Mouse (Mus musculus) lung, embryonic 14.5 days (tissue): ENCODE results near the gene Gramd2. TPM values are rescaled to one million over a fixed set of nuclear protein-coding genes. Genes with fewer than 3 reads are reported as not detected.

Source experiments
- ATAC-seq: fragments of 200-750 bp; cut with Nextera tagmentation; 2 replicates; pipeline ENCODE4 v1.8.0; 2017; ENCODE audit warnings: mild to moderate bottlenecking, moderate TSS enrichment, moderate library complexity; ENCODE audit not compliant: insufficient read depth
- DNase-seq: peaks from one replicate; pipeline ENCODE4 v3.0.0-alpha.2; 2015
- H3K27ac ChIP-seq: fragments of 300-500 bp; sonication (generic); 2 replicates; pipeline ENCODE4 v1.5.1; 2014; ENCODE audit warnings: low read depth, mild to moderate bottlenecking, moderate library complexity
- H3K27me3 ChIP-seq: fragments of 300-500 bp; sonication (generic); 2 replicates; pipeline ENCODE4 v1.6.1; 2014; ENCODE audit warnings: low read length, control low read depth; ENCODE audit not compliant: insufficient read depth
- H3K36me3 ChIP-seq: fragments of 300-500 bp; sonication (generic); 2 replicates; pipeline ENCODE4 v1.6.1; 2014; ENCODE audit warnings: control low read depth; ENCODE audit not compliant: insufficient read depth
- H3K4me1 ChIP-seq: fragments of 300-500 bp; sonication (generic); 2 replicates; pipeline ENCODE4 v1.6.1; 2014; ENCODE audit warnings: antibody characterized with exemption, control low read depth; ENCODE audit not compliant: insufficient read depth
- H3K4me2 ChIP-seq: fragments of 300-500 bp; sonication (generic); 2 replicates; pipeline ENCODE4 v1.6.1; 2014; ENCODE audit warnings: mild to moderate bottlenecking
- H3K4me3 ChIP-seq: fragments of 300-500 bp; sonication (generic); 2 replicates; pipeline ENCODE4 v1.5.1; 2014; ENCODE audit warnings: low read depth, low read length
- H3K9ac ChIP-seq: fragments of 300-500 bp; sonication (generic); 2 replicates; pipeline ENCODE4 v1.6.1; 2014
- H3K9me3 ChIP-seq: fragments of 300-500 bp; sonication (generic); 2 replicates; pipeline ENCODE4 v1.6.1; 2016; ENCODE audit warnings: low read depth, low read length, control low read depth
- CTCF ChIP-seq: IDR thresholded peaks from 2 replicates; pipeline ENCODE4 v1.5.1; 2016; ENCODE audit warnings: antibody characterized with exemption, low read depth
- WGBS: fragments of 180-500 bp; shearing (Covaris S2); extraction: QIAGEN DNeasy Blood & Tissue Kit; methylation state at CpG from one replicate; pipeline ENCODE4 v1.1.7; 2014; 5-methylcytosine and 5-hydroxymethylcytosine counted together
- polyA plus RNA-seq: library from polyadenylated mRNA; unstranded; fragments of >200 nt; fragmentation: Nextera tagmentation; extraction: Ambion mirVana; gene quantifications from 2 replicates; pipeline ENCODE4 v1.2.1, GENCODE M21; 2014

Gramd2 gene
- polyA plus RNA-seq, 1 experiment from 2014 or later = 3.1 TPM

DNA sequence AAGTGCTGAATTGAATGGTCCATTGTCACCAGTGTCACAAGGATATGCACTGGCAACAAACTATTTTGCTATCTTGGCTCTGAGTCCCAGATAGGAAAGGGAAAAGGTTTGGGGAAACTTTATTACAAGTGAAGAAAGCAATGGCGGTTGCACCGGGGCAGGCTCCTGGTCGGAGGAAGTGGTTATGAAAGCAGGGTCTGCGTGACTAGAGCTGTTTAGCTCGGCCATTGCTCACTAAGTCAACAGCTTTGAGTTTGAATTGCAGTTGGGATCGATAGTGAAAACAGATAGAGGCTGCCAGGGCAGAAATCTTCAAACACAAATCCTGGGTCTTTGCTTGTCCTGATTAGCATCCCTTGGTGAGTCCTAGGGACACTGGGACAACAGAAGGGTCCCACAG is 12.0 kb upstream of the Gramd2 start:
- Histone ChIP-seq H3K27me3 (no peaks in the 10 kb centered on the region), H3K9ac (no peak overlapping the region), H3K4me2 (no peak overlapping the region), H3K4me1 (no peaks in the 10 kb centered on the region), H3K27ac (no peak overlapping the region), H3K9me3 (no peaks in the 10 kb centered on the region), H3K4me3 (no peak overlapping the region), H3K36me3 (peaks cover 99% of the 10 kb centered on the region)
- 81% methylated on average over 6 of the region's 6 CpGs for WGBS
- no peak for TF ChIP-seq CTCF
- DNase-seq = no peak
- no peak for ATAC-seq

DNA sequence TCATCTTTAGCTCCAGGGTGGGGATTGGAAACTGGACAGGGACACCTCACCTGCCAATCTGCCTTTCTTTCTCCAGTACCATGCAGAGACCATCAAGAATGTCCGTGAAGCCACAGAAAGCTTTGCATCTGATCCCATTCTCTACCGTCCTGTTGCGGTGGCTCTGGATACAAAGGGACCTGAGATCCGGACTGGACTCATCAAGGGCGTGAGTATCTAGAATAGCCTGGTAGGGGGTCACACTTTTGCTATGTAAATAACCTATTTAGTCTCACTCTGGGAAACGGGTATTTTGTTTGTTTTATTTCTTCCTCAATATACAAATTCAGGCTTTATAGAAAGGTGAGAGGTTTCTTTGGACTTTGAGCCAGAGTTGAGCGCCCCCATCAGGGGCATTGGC is 11.5 kb upstream of the Gramd2 start:
- Histone ChIP-seq H3K9me3 (no peaks in the 10 kb centered on the region), H3K4me1 (no peaks in the 10 kb centered on the region), H3K4me3 (no peak overlapping the region), H3K9ac (no peak overlapping the region), H3K36me3 (peaks cover 99% of the 10 kb centered on the region), H3K27ac (no peak overlapping the region), H3K4me2 (no peak overlapping the region), H3K27me3 (no peaks in the 10 kb centered on the region)
- TF ChIP-seq CTCF = no peak
- 83% methylated on average over 7 of the region's 7 CpGs for WGBS
- no peak for DNase-seq
- ATAC-seq = no peak

- TF ChIP-seq CTCF = peak; percentile 29
- Histone ChIP-seq H3K27ac (no peak overlapping the region), H3K4me3 (no peak overlapping the region), H3K36me3 (peaks cover 99% of the 10 kb centered on the region), H3K27me3 (no peaks in the 10 kb centered on the region), H3K4me1 (no peaks in the 10 kb centered on the region), H3K9ac (no peak overlapping the region), H3K4me2 (no peak overlapping the region), H3K9me3 (no peaks in the 10 kb centered on the region)
- WGBS = 81% methylated on average over 4 of the region's 4 CpGs
- DNase-seq (peak; percentile 52), ATAC-seq (no peak)
Observed at GRCm38 (mm10) chr9:59669172-59669571, 10.8 kb upstream of the Gramd2 start.

DNA sequence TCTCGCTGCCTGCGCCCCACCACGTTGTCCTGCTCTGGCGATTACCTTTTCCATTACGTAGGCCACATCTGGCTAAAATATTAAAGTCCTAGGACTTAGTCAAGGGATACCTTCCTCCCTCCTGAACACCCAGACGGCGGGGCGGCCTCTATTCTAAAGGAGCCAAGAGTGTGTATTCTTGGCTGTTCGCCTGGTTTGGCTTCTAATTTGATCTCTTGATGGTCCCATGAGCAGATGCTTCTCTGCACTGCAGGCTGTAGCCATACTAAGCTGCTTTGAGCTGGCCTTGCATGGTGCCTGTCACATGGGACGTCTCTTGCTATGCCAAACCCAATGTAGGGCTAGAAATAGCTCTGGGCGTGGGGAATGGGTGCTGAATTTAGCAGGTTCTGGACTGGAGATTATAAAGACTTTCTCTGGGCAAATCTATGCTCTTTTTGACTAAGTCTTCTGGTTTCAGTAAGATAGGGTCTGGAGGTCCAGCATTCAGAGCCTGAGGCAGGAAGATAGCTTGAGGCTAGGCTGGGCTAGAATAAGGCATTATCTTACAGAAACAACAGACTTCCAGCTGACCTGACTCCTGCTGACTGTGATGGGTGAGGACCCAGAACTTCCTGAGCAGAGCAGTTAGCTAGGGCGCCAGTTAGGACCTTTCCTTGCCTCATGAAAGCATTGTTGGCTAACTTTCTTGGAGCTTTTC is 7.6 kb upstream of the Gramd2 start:
- Histone ChIP-seq H3K27ac (no peak overlapping the region), H3K4me2 (no peak overlapping the region), H3K4me1 (no peaks in the 10 kb centered on the region), H3K9me3 (no peaks in the 10 kb centered on the region), H3K27me3 (no peaks in the 10 kb centered on the region), H3K4me3 (no peak overlapping the region), H3K9ac (no peak overlapping the region), H3K36me3 (peaks cover 99% of the 10 kb centered on the region)
- ATAC-seq (no peak), DNase-seq (no peak)
- no peak for TF ChIP-seq CTCF
- 86% methylated on average over 12 of the region's 12 CpGs for WGBS

GRCm38 (mm10) chr9:59673427-59673826 is 6.5 kb upstream of the Gramd2 start:
- TF ChIP-seq CTCF = no peak
- Histone ChIP-seq H3K27me3 (no peaks in the 10 kb centered on the region), H3K36me3 (peaks cover 99% of the 10 kb centered on the region), H3K4me1 (no peaks in the 10 kb centered on the region), H3K9ac (no peak overlapping the region), H3K9me3 (no peaks in the 10 kb centered on the region), H3K27ac (no peak overlapping the region), H3K4me2 (no peak overlapping the region), H3K4me3 (no peak overlapping the region)
- 42% methylated on average over 2 of the region's 2 CpGs for WGBS
- DNase-seq (no peak), ATAC-seq (no peak)

DNA sequence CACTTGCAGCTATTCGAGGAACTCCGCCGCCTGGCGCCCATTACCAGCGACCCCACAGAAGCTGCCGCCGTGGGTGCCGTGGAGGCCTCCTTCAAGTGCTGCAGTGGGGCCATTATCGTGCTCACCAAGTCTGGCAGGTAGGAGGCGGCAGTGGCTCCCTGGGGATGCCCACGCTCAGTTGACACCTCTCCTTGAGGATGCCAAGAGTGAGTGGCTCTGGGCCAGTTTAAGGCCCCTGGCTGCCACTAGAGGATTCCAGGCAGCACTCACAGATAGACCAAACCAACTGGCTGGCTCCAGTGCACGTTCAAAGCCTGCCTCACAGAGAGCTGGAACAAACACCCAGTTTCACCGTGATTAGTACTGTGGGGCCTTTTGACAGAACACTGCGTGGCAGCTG is 4.3 kb upstream of the Gramd2 start:
- Histone ChIP-seq H3K4me3 (no peak overlapping the region), H3K27ac (no peak overlapping the region), H3K9me3 (no peaks in the 10 kb centered on the region), H3K27me3 (no peaks in the 10 kb centered on the region; the same call in 1 of the 2 replicates), H3K4me2 (no peak overlapping the region), H3K36me3 (peaks cover 91% of the 10 kb centered on the region), H3K9ac (no peak overlapping the region), H3K4me1 (no peaks in the 10 kb centered on the region)
- no peak for DNase-seq
- WGBS = 83% methylated on average over 14 of the region's 14 CpGs
- no peak for TF ChIP-seq CTCF
- no peak for ATAC-seq

DNA sequence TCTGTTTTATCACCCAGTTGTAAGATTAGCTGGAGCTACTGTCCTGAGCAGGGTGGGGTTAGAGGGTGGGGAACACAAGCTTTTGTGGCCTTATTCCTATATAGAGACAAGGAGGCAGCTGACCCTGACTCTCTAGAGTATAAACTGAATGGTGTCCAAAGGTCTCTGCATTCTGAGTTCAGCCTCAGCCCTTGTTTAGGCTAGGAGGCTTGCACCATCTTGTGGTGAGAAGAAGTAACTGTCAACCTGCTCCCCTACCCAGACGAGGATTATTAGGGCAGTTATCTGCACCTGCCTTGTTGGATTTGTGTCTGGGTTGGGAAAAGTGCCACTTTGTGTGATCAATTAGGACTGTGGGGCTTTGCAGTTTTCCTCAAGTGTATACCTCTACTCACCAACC is 1.6 kb upstream of the Gramd2 start:
- no peaks in the 10 kb centered on the region for H3K4me1 ChIP-seq
- no peak overlapping the region for H3K9ac ChIP-seq
- H3K36me3 ChIP-seq = peaks cover 64% of the 10 kb centered on the region
- TF ChIP-seq CTCF = peak; percentile 73
- H3K27ac ChIP-seq = no peak overlapping the region
- no peak overlapping the region for H3K4me3 ChIP-seq
- peaks cover 8% of the 10 kb centered on the region; the same call in 1 of the 2 replicates for H3K27me3 ChIP-seq
- 8% methylated on average over 1 of the region's 1 CpGs for whole genome bisulfite sequencing
- no peak for ATAC-seq
- no peaks in the 10 kb centered on the region for H3K9me3 ChIP-seq
- no peak overlapping the region for H3K4me2 ChIP-seq
- peak; percentile 72 for DNase-seq

GRCm38 (mm10) chr9:59680534-59680875 is 561 bp downstream of the Gramd2 start:
- Histone ChIP-seq H3K4me3 (peak overlapping the region; percentile 46), H3K9me3 (no peaks in the 10 kb centered on the region), H3K4me1 (no peaks in the 10 kb centered on the region), H3K4me2 (peak overlapping the region; percentile 88), H3K27me3 (peaks cover 8% of the 10 kb centered on the region; the same call in 1 of the 2 replicates), H3K9ac (peak overlapping the region; percentile 46), H3K36me3 (peaks cover 43% of the 10 kb centered on the region), H3K27ac (0 out of 2 replicates have a peak overlapping the region, but pooled peaks have one; percentile 38)
- no peak for TF ChIP-seq CTCF
- peak; percentile 44 for DNase-seq
- WGBS = 13% methylated on average over 16 of the region's 16 CpGs
- ATAC-seq = peak; percentile 12; the same call in 1 of the 2 replicates
